Mouse (Mus musculus) CH12.LX (cell line): ENCODE measurements around the gene Pfpl. TPM values are rescaled to one million over a fixed set of nuclear protein-coding genes. Genes with fewer than 3 reads are reported as not detected.
A peak's percentile ranks its signal among the peaks of the same experiment; 100 is the strongest.

ENCODE experiments used
- DNase-seq: peaks from one replicate; pipeline ENCODE4 v3.0.0-alpha.2; 2013; ENCODE audit errors: extremely low read depth
- H3K27ac ChIP-seq: 2 replicates; pipeline ENCODE4 v1.5.1; 2012; ENCODE audit warnings: low read depth, mild to moderate bottlenecking, control low read depth, moderate library complexity; ENCODE audit not compliant: insufficient read depth
- H3K27me3 ChIP-seq: replicated peaks from 2 replicates; pipeline ENCODE3; 2012; ENCODE audit warnings: inconsistent platforms
- H3K36me3 ChIP-seq, 2 experiments: replicated peaks in 1 of 2; 2 replicates each; pipeline versions ENCODE3 to v1.6.1; 2012; ENCODE audit warnings: inconsistent platforms in 1 of 2, low read length in 1 of 2, mild to moderate bottlenecking in 1 of 2, mixed read lengths in 1 of 2, moderate library complexity in 1 of 2; ENCODE audit not compliant: control insufficient read depth in 1 of 2, insufficient read depth in 1 of 2
- H3K4me1 ChIP-seq, 2 experiments: 2 replicates each; pipeline ENCODE4 v1.6.1; 2012; ENCODE audit warnings: inconsistent platforms in 1 of 2, moderate library complexity in 1 of 2; ENCODE audit not compliant: insufficient read depth in 2 of 2, control insufficient read depth in 1 of 2
- H3K4me2 ChIP-seq: 2 replicates; pipeline ENCODE4 v1.6.1; 2012; ENCODE audit warnings: low read depth, mild to moderate bottlenecking, control low read depth; ENCODE audit not compliant: poor library complexity, insufficient read depth, severe bottlenecking
- H3K4me3 ChIP-seq, 3 experiments: fragments of 150-350 bp in 1 of 3; sonication (generic) in 1 of 3; replicated peaks in 1 of 3; 2 replicates each; pipeline versions ENCODE3 to v1.5.1; 2011 to 2012; ENCODE audit warnings: low read depth in 2 of 3, low read length in 2 of 3, mild to moderate bottlenecking in 2 of 3, moderate library complexity in 2 of 3, control low read depth in 1 of 3, improper control_type of control experiment in 1 of 3, inconsistent platforms in 1 of 3, mixed read lengths in 1 of 3; ENCODE audit not compliant: poor library complexity in 1 of 3
- H3K79me2 ChIP-seq: replicated peaks from 2 replicates; pipeline ENCODE4 v1.6.1; 2012; ENCODE audit warnings: mild to moderate bottlenecking, moderate library complexity; ENCODE audit not compliant: control insufficient read depth, poor library complexity, insufficient read depth, severe bottlenecking; ENCODE audit errors: extremely low read depth
- H3K9ac ChIP-seq: 2 replicates; pipeline ENCODE4 v1.6.1; 2012; ENCODE audit warnings: low read depth, mild to moderate bottlenecking, control low read depth, moderate library complexity; ENCODE audit not compliant: insufficient read depth
- H3K9me3 ChIP-seq: replicated peaks from 2 replicates; pipeline ENCODE3; 2012; ENCODE audit warnings: low read length, inconsistent platforms, mixed read lengths
- BHLHE40 ChIP-seq: IDR thresholded peaks from 2 replicates; pipeline ENCODE4 v1.6.1; 2011; ENCODE audit warnings: mild to moderate bottlenecking, low read depth, low read length, improper control_type of control experiment
- CHD1 ChIP-seq: IDR thresholded peaks from 2 replicates; pipeline ENCODE4 v1.6.1; 2012; ENCODE audit warnings: low read depth, low read length, improper control_type of control experiment, inconsistent platforms
- CHD2 ChIP-seq: IDR thresholded peaks from 2 replicates; pipeline ENCODE4 v1.6.1; 2011; ENCODE audit warnings: low read length, improper control_type of control experiment
- CTCF ChIP-seq, 2 experiments: IDR thresholded peaks in 1 of 2; conservative IDR thresholded peaks in 1 of 2; 2 replicates each; pipeline ENCODE4 v1.5.1; 2011 to 2012; ENCODE audit warnings: low read depth in 2 of 2, low read length in 2 of 2, improper control_type of control experiment in 1 of 2, inconsistent platforms in 1 of 2, mild to moderate bottlenecking in 1 of 2, moderate library complexity in 1 of 2
- E2F4 ChIP-seq: IDR thresholded peaks from 2 replicates; pipeline ENCODE4 v1.6.1; 2011; ENCODE audit warnings: low read depth, low read length, improper control_type of control experiment; ENCODE audit not compliant: insufficient replicate concordance
- ELF1 ChIP-seq: IDR thresholded peaks from 2 replicates; pipeline ENCODE4 v1.6.1; 2014; ENCODE audit warnings: low read depth, mild to moderate bottlenecking, inconsistent platforms, low read length, improper control_type of control experiment
- EP300 ChIP-seq: IDR thresholded peaks from 2 replicates; pipeline ENCODE4 v1.6.1; 2011; ENCODE audit warnings: low read length, improper control_type of control experiment
- HCFC1 ChIP-seq: IDR thresholded peaks from 2 replicates; pipeline ENCODE4 v1.6.1; 2012; ENCODE audit warnings: low read depth, mild to moderate bottlenecking, inconsistent platforms, low read length, improper control_type of control experiment
- JUN ChIP-seq: IDR thresholded peaks from 2 replicates; pipeline ENCODE4 v1.6.1; 2011; ENCODE audit warnings: low read depth, mild to moderate bottlenecking, low read length, improper control_type of control experiment, moderate library complexity; ENCODE audit not compliant: insufficient read depth
- JUND ChIP-seq: conservative IDR thresholded peaks from 2 replicates; pipeline ENCODE4 v1.6.1; 2011; ENCODE audit warnings: low read depth, low read length, improper control_type of control experiment
- KAT2A ChIP-seq: IDR thresholded peaks from 2 replicates; pipeline ENCODE4 v1.6.1; 2012; ENCODE audit warnings: low read length, improper control_type of control experiment, inconsistent platforms; ENCODE audit not compliant: insufficient replicate concordance
- MAFK ChIP-seq: IDR thresholded peaks from 2 replicates; pipeline ENCODE4 v1.6.1; 2011; ENCODE audit warnings: low read length, improper control_type of control experiment; ENCODE audit not compliant: insufficient replicate concordance
- MAX ChIP-seq: IDR thresholded peaks from 2 replicates; pipeline ENCODE4 v1.6.1; 2011; ENCODE audit warnings: low read length, improper control_type of control experiment
- MAZ ChIP-seq: IDR thresholded peaks from 2 replicates; pipeline ENCODE4 v1.6.1; 2012; ENCODE audit warnings: low read depth, mild to moderate bottlenecking, inconsistent platforms, low read length, improper control_type of control experiment, moderate library complexity
- MEF2A ChIP-seq: IDR thresholded peaks from 2 replicates; pipeline ENCODE4 v1.6.1; 2014; ENCODE audit warnings: low read depth, mild to moderate bottlenecking, inconsistent platforms, low read length, improper control_type of control experiment, borderline replicate concordance
- MXI1 ChIP-seq: IDR thresholded peaks from 2 replicates; pipeline ENCODE4 v1.6.1; 2011; ENCODE audit warnings: mild to moderate bottlenecking, low read depth, low read length, improper control_type of control experiment
- MYC ChIP-seq: IDR thresholded peaks from 2 replicates; pipeline ENCODE4 v1.6.1; 2011; ENCODE audit warnings: low read depth, mild to moderate bottlenecking, improper control_type of control experiment, low read length
- NELFE ChIP-seq: IDR thresholded peaks from 2 replicates; pipeline ENCODE4 v1.6.1; 2011; ENCODE audit warnings: low read depth, low read length, improper control_type of control experiment
- PAX5 ChIP-seq: IDR thresholded peaks from 2 replicates; pipeline ENCODE4 v1.6.1; 2012; ENCODE audit warnings: low read length, inconsistent platforms, mixed read lengths
- POLR2A ChIP-seq: IDR thresholded peaks from 2 replicates; pipeline ENCODE4 v1.6.1; 2011; ENCODE audit warnings: low read depth, mild to moderate bottlenecking, improper control_type of control experiment, low read length
- RAD21 ChIP-seq: IDR thresholded peaks from 2 replicates; pipeline ENCODE4 v1.6.1; 2011; ENCODE audit warnings: low read depth, mild to moderate bottlenecking, low read length, improper control_type of control experiment, moderate library complexity
- RCOR1 ChIP-seq: conservative IDR thresholded peaks from 2 replicates; pipeline ENCODE4 v1.6.1; 2012; ENCODE audit warnings: low read depth, mild to moderate bottlenecking, inconsistent platforms, low read length, improper control_type of control experiment
- SIN3A ChIP-seq: IDR thresholded peaks from 2 replicates; pipeline ENCODE4 v1.6.1; 2012; ENCODE audit warnings: low read length, improper control_type of control experiment, inconsistent platforms
- SMC3 ChIP-seq: IDR thresholded peaks from 2 replicates; pipeline ENCODE4 v1.6.1; 2011; ENCODE audit warnings: low read depth, low read length, improper control_type of control experiment
- TBP ChIP-seq: conservative IDR thresholded peaks from 2 replicates; pipeline ENCODE4 v1.6.1; 2011; ENCODE audit warnings: low read depth, low read length, improper control_type of control experiment
- TCF12 ChIP-seq: IDR thresholded peaks from 2 replicates; pipeline ENCODE4 v1.6.1; 2014; ENCODE audit warnings: low read depth, mild to moderate bottlenecking, inconsistent platforms, low read length, improper control_type of control experiment
- USF1 ChIP-seq: IDR thresholded peaks from 2 replicates; pipeline ENCODE4 v1.6.1; 2014; ENCODE audit warnings: low read depth, mild to moderate bottlenecking, inconsistent platforms, low read length, improper control_type of control experiment
- ZC3H11A ChIP-seq: IDR thresholded peaks from 2 replicates; pipeline ENCODE4 v1.6.1; 2012; ENCODE audit warnings: low read depth, mild to moderate bottlenecking, inconsistent platforms, low read length, improper control_type of control experiment
- ZKSCAN1 ChIP-seq: IDR thresholded peaks from 2 replicates; pipeline ENCODE4 v1.6.1; 2012; ENCODE audit warnings: low read depth, inconsistent platforms, low read length, improper control_type of control experiment, borderline replicate concordance
- ZMIZ1 ChIP-seq: IDR thresholded peaks from 2 replicates; pipeline ENCODE4 v1.6.1; 2012; ENCODE audit warnings: low read depth, mild to moderate bottlenecking, inconsistent platforms, low read length, improper control_type of control experiment
- ZNF384 ChIP-seq: IDR thresholded peaks from 2 replicates; pipeline ENCODE4 v1.6.1; 2012; ENCODE audit warnings: low read depth, low read length, improper control_type of control experiment, inconsistent platforms
- dilution Hi-C: fragments of 300-500 bp; cut with MboI; formaldehyde crosslinking; loops from 2 replicates; pipeline ENCODE4 v1.14.3; 2020; ENCODE audit warnings: low sequenced_read_pairs; ENCODE audit not compliant: extremely low pct_unique_long_range_greater_than_20kb, extremely low pct_ligation_motif_present
- in situ Hi-C: fragments of 300-500 bp; cut with MboI; formaldehyde crosslinking; loops from 3 replicates; pipeline ENCODE4 v1.14.3; 2019; ENCODE audit warnings: low sequenced_read_pairs, low pct_ligation_motif_present, low pct_unique_long_range_greater_than_20kb, mixed read lengths
- polyA plus RNA-seq: library from polyadenylated mRNA; unstranded; fragments of >175 nt; gene quantifications from 2 replicates; pipeline ENCODE4 v1.2.1, GENCODE M21; 2012; ENCODE audit warnings: low read depth; ENCODE audit not compliant: insufficient read length
- total RNA-seq, 2 experiments: library from RNA; depleted of rRNA; stranded (reverse); fragments of 300-350 nt in 1 of 2; fragments of >200 nt in 1 of 2; gene quantifications; 2 replicates each; pipeline ENCODE4 v1.2.3; 2012 to 2014

Pfpl gene
- total and polyA plus RNA-seq, 3 experiments = not detected

DNA sequence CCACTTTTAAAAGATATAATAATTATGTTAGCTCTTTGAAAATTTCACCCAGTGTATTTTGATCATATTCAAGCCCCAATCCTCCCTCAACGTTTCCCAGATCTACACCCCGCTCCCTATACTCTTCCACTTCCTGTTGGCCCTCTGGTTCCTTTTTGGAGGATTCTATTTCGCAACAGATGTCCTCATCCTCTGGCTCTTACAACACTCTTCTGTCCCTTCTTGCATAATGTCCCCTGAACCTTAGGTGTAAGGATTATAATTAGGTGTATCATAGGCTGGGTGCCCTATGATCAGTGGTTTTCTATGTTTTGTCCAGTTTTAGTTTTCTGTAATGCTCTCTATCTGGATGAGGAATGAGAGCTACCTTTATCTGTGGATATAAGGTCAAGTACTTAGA is 17.3 kb downstream of the Pfpl start:
- Histone ChIP-seq H3K4me1 (peaks cover 4 to 16% of the 10 kb centered on the region in 2 experiments; a peak in 3 of 4 replicates), H3K9me3 (no peaks in the 10 kb centered on the region), H3K27me3 (no peaks in the 10 kb centered on the region), H3K4me2 (no peak overlapping the region), H3K27ac (no peak overlapping the region), H3K4me3 (no peak overlapping the region), H3K9ac (no peak overlapping the region), H3K79me2 (no peaks in the 10 kb centered on the region), H3K36me3 (no peaks in the 10 kb centered on the region)
- in situ Hi-C loops (no loop called here), dilution Hi-C loops (no loop called here)
- no peak for DNase-seq
- no peak for TF ChIP-seq PAX5
- no peak for TF ChIP-seq NELFE
- no peak for TF ChIP-seq MAFK
- no peak for TF ChIP-seq MAZ
- no peak for TF ChIP-seq ZC3H11A

GRCm38 (mm10) chr19:12457401-12458066 is 29.8 kb downstream of the Pfpl start:
- Histone ChIP-seq H3K4me1 (peaks cover 2 to 26% of the 10 kb centered on the region in 2 experiments; a peak in 2 of 4 replicates), H3K27ac (peak overlapping the region; percentile 96), H3K27me3 (no peaks in the 10 kb centered on the region), H3K9me3 (no peaks in the 10 kb centered on the region), H3K9ac (0 out of 2 replicates have a peak overlapping the region, but pooled peaks have one; percentile 2), H3K4me2 (peak overlapping the region; percentile 48), H3K4me3 (peak overlapping the region in 2 of 3 experiments; percentile 7 to 10), H3K79me2 (peaks cover 16% of the 10 kb centered on the region), H3K36me3 (peaks cover 0 to 10% of the 10 kb centered on the region in 2 experiments)
- in situ Hi-C loops = no loop called here
- peak; percentile 94 for DNase-seq
- dilution Hi-C loops = no loop called here
- TF ChIP-seq MXI1 (peak; percentile 85; the same call in 1 of the 2 replicates), RAD21 (no peak; the same call in 1 of the 2 replicates), USF1 (no peak), ELF1 (peak; percentile 65), RCOR1 (peak; percentile 84), EP300 (peak; percentile 96), MAX (peak; percentile 73), JUN (0 out of 2 replicates have a peak, but pooled peaks have one; percentile 1), KAT2A (no peak), CHD2 (peak; percentile 86), ZMIZ1 (peak; percentile 88), NELFE (peak; percentile 64; the same call in 1 of the 2 replicates), ZNF384 (peak; percentile 81), HCFC1 (0 out of 2 replicates have a peak, but pooled peaks have one; percentile 16), ZKSCAN1 (no peak), TBP (peak; percentile 87), TCF12 (peak; percentile 95), MYC (peak; percentile 57), BHLHE40 (peak; percentile 99), ZC3H11A (no peak), SMC3 (no peak), CHD1 (peak; percentile 85; the same call in 1 of the 2 replicates), SIN3A (peak; percentile 91), CTCF (conservative IDR thresholded peaks at IDR 0.05 in 1 of 2, IDR thresholded peaks at IDR 0.05 in 1 of 2; ENCODE audit: low read depth in 2 of 2, low read length in 2 of 2) (no peak), E2F4 (no peak), MAFK (0 out of 2 replicates have a peak, but pooled peaks have one; percentile 61), JUND (peak; percentile 52), PAX5 (no peak), POLR2A (peak; percentile 73), MEF2A (peak; percentile 90)
